Mouse (Mus musculus) megakaryocyte progenitor cell, adult 5-6 weeks (primary cell): ENCODE measurements around the gene Acsm3. TPM values are rescaled to one million over a fixed set of nuclear protein-coding genes. Genes with fewer than 3 reads are reported as not detected.
"Not testable (repeated sequence)": the region's sequence is repeated elsewhere in the genome, so short reads cannot be mapped to it uniquely, and the experiment has no call there.

Source experiments
- ATAC-seq: replicated peaks from 2 replicates; pipeline ENCODE4 v1.8.0; 2016; ENCODE audit warnings: mild to moderate bottlenecking, moderate TSS enrichment, inconsistent platforms; ENCODE audit not compliant: poor library complexity
- total RNA-seq, 2 experiments: library from RNA; stranded (forward) in 1 of 2; stranded (reverse) in 1 of 2; fragments of 157-497, 149-512 nt in 1 of 2; fragments of 200-1000 nt in 1 of 2; gene quantifications; 2 replicates each; pipeline versions ENCODE4 v1.2.3 to v1.2.4; 2015 to 2017

Acsm3 gene
- total RNA-seq (2015) (not detected in 2 replicates), total RNA-seq (2017) (not detected in 2 replicates)

GRCm38 (mm10) chr7:119760527-119760951 lies at the start of gene Acsm3:
Gene Acsm3, plus strand, starts transcription at chr7:119760923.
- ATAC-seq = no peak

GRCm38 (mm10) chr7:119714111-119714510 lies 46.6 kb upstream of the Acsm3 start:
- ATAC-seq = no peak

- peak; percentile 95 for ATAC-seq
Measured at GRCm38 (mm10) chr7:119720253-119720946, 40.3 kb upstream of the Acsm3 start, which contains the start of gene Thumpd1. Gene Thumpd1, minus strand, starts transcription at chr7:119720798.

GRCm38 (mm10) chr7:119720947-119721310 lies 39.8 kb upstream of the Acsm3 start:
- peak; percentile 26 for ATAC-seq

GRCm38 (mm10) chr7:119727621-119728020 lies 33.1 kb upstream of the Acsm3 start:
- no peak for ATAC-seq

GRCm38 (mm10) chr7:119731262-119731661 lies 29.5 kb upstream of the Acsm3 start:
- ATAC-seq = not testable (repeated sequence)

GRCm38 (mm10) chr7:119738877-119739276 lies 21.8 kb upstream of the Acsm3 start:
- ATAC-seq = no peak

GRCm38 (mm10) chr7:119739798-119740468 lies 20.8 kb upstream of the Acsm3 start:
- peak; percentile 56 for ATAC-seq

- peak; percentile 94 for ATAC-seq
Measured at GRCm38 (mm10) chr7:119744321-119744720, 16.4 kb upstream of the Acsm3 start.

- no peak for ATAC-seq
Measured at GRCm38 (mm10) chr7:119745869-119746268, 14.9 kb upstream of the Acsm3 start.

- ATAC-seq = no peak
Measured at GRCm38 (mm10) chr7:119748761-119749160, 12.0 kb upstream of the Acsm3 start.

GRCm38 (mm10) chr7:119749942-119750341 lies 10.8 kb upstream of the Acsm3 start:
- ATAC-seq = no peak

GRCm38 (mm10) chr7:119753696-119754095 lies 7.0 kb upstream of the Acsm3 start:
- no peak for ATAC-seq

GRCm38 (mm10) chr7:119762166-119762697 lies 1.5 kb downstream of the Acsm3 start:
- no peak for ATAC-seq

GRCm38 (mm10) chr7:119764377-119764776 lies 3.7 kb downstream of the Acsm3 start:
- no peak for ATAC-seq

GRCm38 (mm10) chr7:119766996-119767395 lies 6.3 kb downstream of the Acsm3 start:
- no peak for ATAC-seq

- no peak for ATAC-seq
Measured at GRCm38 (mm10) chr7:119769895-119770294, 9.2 kb downstream of the Acsm3 start.

GRCm38 (mm10) chr7:119783453-119783852 lies 22.7 kb downstream of the Acsm3 start:
- no peak for ATAC-seq

- peak; percentile 96 for ATAC-seq
Measured at GRCm38 (mm10) chr7:119784908-119785307, 24.2 kb downstream of the Acsm3 start.

GRCm38 (mm10) chr7:119789024-119789423 lies 28.3 kb downstream of the Acsm3 start:
- no peak for ATAC-seq

GRCm38 (mm10) chr7:119793586-119794250 lies 33.0 kb downstream of the Acsm3 start, which contains the start of the genes Rexo5 and Eri2:
Gene Rexo5, plus strand, starts transcription at chr7:119794006.
Gene Eri2, minus strand, starts transcription at chr7:119794058.
- ATAC-seq = peak; percentile 97
